Mouse (Mus musculus) megakaryocyte progenitor cell, adult 5-6 weeks (primary cell): ENCODE measurements around the gene Fa2h. TPM values are rescaled to one million over a fixed set of nuclear protein-coding genes. Genes with fewer than 3 reads are reported as not detected.

Experiments used
- ATAC-seq: replicated peaks from 2 replicates; pipeline ENCODE4 v1.8.0; 2016; ENCODE audit warnings: mild to moderate bottlenecking, moderate TSS enrichment, inconsistent platforms; ENCODE audit not compliant: poor library complexity
- total RNA-seq, 2 experiments: library from RNA; stranded (forward) in 1 of 2; stranded (reverse) in 1 of 2; fragments of 157-497, 149-512 nt in 1 of 2; fragments of 200-1000 nt in 1 of 2; gene quantifications; 2 replicates each; pipeline versions ENCODE4 v1.2.3 to v1.2.4; 2015 to 2017

The Fa2h gene
- total RNA-seq, 2 experiments from 2014 or later = not detected

DNA sequence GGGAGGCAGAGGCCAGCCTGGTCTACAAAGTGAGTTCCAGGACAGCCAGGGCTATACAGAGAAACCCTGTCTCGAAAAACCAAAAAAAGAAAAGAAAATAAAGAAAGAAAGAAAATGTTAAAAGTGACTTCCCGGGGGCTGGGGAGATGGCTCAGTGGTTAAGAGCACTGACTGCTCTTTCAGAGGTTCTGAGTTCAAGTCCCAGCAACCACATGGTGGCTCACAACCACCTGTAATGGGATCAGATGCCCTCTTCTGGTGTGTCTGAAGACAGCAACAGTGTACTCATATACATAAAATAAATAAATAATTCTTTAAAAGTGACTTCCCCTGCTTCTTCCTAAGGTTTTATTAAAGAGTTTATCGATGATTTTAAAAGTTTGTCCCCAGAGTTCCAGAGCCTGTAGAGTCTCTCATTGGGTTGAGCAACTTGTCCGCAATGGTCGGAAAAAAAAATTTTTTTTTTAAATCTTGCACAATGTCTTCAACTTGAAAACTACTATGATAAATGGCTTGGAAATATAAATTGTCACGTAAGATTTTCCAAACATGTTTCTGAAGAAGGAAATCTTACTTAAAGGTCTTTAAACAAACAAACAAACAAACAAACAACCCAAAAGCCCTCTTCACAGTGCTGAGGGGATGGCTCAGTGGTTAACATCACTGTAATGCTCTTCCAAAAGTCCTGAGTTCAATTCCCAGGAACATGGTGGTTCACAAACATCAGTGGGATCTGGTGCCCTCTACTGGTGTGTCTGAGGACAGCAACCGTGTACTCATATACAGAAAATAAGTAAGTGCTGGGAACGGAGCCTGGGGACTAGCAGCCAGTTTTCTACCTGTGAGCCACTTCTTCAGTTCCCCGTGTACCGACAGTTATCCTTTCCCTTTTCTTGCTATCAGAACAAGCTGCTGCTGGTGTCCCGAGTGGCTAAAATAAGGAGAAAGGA is 92.8 kb downstream of the Fa2h start:
- no peak for ATAC-seq

DNA sequence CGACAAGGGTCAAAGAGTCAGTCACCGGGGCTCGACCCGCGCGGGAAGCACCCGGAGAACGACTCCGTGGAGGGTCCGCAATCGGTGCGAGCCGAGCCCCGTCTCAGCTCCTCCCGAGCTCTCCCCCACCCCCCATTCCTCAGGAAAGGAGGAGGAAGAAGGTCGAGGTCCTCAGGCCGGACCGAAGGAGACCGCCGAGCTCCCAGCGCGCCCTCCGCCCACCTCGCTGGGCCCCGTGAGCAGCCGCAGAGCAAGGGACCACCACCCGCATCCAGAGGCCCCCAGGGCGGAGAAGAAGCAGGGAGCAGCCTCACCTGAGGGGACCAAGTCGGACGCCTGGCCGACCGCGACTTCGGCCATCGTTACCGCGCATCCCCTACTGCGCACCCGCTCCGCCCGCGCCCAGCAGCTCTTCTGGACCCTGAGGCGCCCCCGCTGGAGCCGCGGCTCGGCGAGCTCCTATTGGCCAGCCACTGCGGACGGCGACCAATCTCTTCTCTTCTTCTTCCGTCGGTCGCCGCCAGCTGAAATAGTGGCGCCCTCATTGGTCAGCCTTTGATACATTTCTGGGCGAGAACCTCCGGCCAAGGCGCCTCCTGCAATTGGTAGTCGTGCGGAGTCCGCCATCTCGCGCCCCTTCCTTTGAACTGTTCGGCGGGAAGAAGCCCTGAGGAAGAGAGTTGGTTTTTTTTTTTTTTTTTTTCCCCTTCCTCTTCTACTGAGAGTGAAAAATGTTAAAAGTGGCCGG is 93.6 kb downstream of the Fa2h start, which contains the start of gene Rfwd3:
Gene Rfwd3, minus strand, starts transcription at position 402 of the 748 bp plus-strand sequence.
- peak; percentile 97 for ATAC-seq

DNA sequence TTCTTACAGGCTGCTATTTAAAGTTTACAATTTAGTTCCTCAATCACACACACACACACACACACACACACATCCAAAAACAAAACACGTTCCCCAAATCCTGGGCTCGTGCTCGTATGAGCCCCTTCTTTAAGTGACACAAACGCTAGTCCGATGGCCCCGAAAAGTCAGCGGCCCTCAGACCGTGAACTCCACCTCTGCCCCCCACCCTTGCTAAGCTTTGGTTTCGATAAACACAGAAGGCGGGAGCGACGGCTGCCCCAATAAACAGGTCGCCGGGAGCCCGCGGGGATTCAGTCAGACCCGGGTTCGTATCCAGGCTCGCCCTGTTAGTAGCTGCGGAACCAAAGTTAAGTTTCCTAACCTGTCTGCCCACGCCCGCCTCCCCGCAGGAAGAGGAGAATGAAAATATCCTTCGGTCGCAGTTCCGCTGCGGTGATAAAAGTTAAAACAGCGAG is 94.2 kb downstream of the Fa2h start:
- ATAC-seq = peak; percentile 53

DNA sequence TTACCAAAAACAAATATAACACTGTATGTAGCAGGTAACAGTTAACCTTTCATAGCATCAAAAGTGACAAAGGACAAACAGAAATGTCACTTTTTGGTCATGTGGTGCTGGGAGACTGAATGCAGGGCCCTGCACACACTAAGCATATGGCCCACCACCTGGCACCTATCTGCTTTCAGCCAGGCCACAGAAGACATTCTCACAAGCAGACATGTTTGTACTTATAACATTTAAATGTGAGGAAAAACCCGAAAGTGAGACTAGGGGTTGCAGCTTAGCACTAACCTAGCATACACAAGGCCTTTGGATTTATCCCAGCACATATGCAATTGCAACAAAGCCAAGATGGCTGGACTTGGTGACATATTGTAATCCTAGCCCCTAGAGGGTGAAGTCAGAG is 95.6 kb downstream of the Fa2h start:
- ATAC-seq = no peak

Other genes starting within 250 kb of the Fa2h start
- gene Glg1, start 134.6 kb downstream of the Fa2h start, total RNA-seq (2015) = 43.0 and 47.1 TPM in 2 replicates
- 41.0 and 46.7 TPM in 2 replicates for gene Glg1, start 134.6 kb downstream of the Fa2h start, total RNA-seq (2017)
- 59.5 and 62.3 TPM in 2 replicates for gene Rfwd3, start 93.6 kb downstream of the Fa2h start, total RNA-seq (2015)
- 73.7 and 77.4 TPM in 2 replicates for gene Rfwd3, start 93.6 kb downstream of the Fa2h start, total RNA-seq (2017)
- gene Mlkl, start 55.6 kb downstream of the Fa2h start, total RNA-seq (2015) = 92.8 and 93.6 TPM in 2 replicates
- gene Mlkl, start 55.6 kb downstream of the Fa2h start, total RNA-seq (2017) = 78.9 and 88.4 TPM in 2 replicates
- gene Wdr59, start 128.3 kb upstream of the Fa2h start, total RNA-seq (2015) = 4.5 and 6.8 TPM in 2 replicates
- gene Wdr59, start 128.3 kb upstream of the Fa2h start, total RNA-seq (2017) = 5.7 and 6.3 TPM in 2 replicates
- gene Znrf1, start 142.3 kb upstream of the Fa2h start, total RNA-seq (2015) = 71.1 and 76.6 TPM in 2 replicates
- 57.9 and 66.1 TPM in 2 replicates for gene Znrf1, start 142.3 kb upstream of the Fa2h start, total RNA-seq (2017)
- 0.10 and 0.15 TPM in 2 replicates for gene Ldhd, start 236.6 kb upstream of the Fa2h start, total RNA-seq (2015)
- gene Ldhd, start 236.6 kb upstream of the Fa2h start, total RNA-seq (2017) = 0.14 TPM in 1 of 2 replicates, not detected in the other
- 14.7 and 16.9 TPM in 2 replicates for gene Zfp1, start 249.6 kb upstream of the Fa2h start, total RNA-seq (2015)
- 11.2 and 19.2 TPM in 2 replicates for gene Zfp1, start 249.6 kb upstream of the Fa2h start, total RNA-seq (2017)